Mouse (Mus musculus): ENCODE results near the gene Tbc1d10b. TPM values are rescaled to one million over a fixed set of nuclear protein-coding genes. Genes with fewer than 3 reads are reported as not detected.
A peak's percentile ranks its signal among the peaks of the same experiment; 100 is the strongest.

Gene Tbc1d10b
- polyA plus RNA-seq, 1 experiment from 2014 or later: 15.0 TPM

- H3K36me3 ChIP-seq (ENCODE audit: insufficient read depth, low read length): no peaks in the 10 kb centered on the region
- DNase-seq (ENCODE audit: low spot score): no peak
- no peaks in the 10 kb centered on the region for H3K9me3 ChIP-seq (ENCODE audit: low read length)
- no peaks in the 10 kb centered on the region for H3K27me3 ChIP-seq (replicated peaks; ENCODE audit: insufficient read depth, low read length)
- H3K4me2 ChIP-seq (replicated peaks; ENCODE audit: low read depth, low read length): no peak overlapping the region
- H3K27ac ChIP-seq (ENCODE audit: low read length): no peak overlapping the region
- 65% methylated on average over 6 of the region's 6 CpGs for WGBS
- H3K4me1 ChIP-seq (ENCODE audit: insufficient read depth, low read depth, low read length): no peaks in the 10 kb centered on the region; the same call in 1 of the 2 replicates
- TF ChIP-seq CTCF (IDR thresholded peaks at IDR 0.05) (no peak), EP300 (IDR thresholded peaks at IDR 0.05) (no peak)
- no peak overlapping the region for H3K4me3 ChIP-seq (ENCODE audit: low read depth, low read length)
- no peak overlapping the region for H3K9ac ChIP-seq (replicated peaks; ENCODE audit: low read depth)
- ATAC-seq: no peak
Observed at GRCm38 (mm10) chr7:127220440-127220839, 12.2 kb upstream of the Tbc1d10b start.

- no peaks in the 10 kb centered on the region for H3K36me3 ChIP-seq (ENCODE audit: insufficient read depth, low read length)
- ATAC-seq (no peak), DNase-seq (ENCODE audit: low spot score) (no peak)
- no peak overlapping the region for H3K4me3 ChIP-seq (ENCODE audit: low read depth, low read length)
- H3K9ac ChIP-seq (replicated peaks; ENCODE audit: low read depth): no peak overlapping the region
- H3K9me3 ChIP-seq (ENCODE audit: low read length): no peaks in the 10 kb centered on the region
- H3K27me3 ChIP-seq (replicated peaks; ENCODE audit: insufficient read depth, low read length): no peaks in the 10 kb centered on the region
- TF ChIP-seq CTCF (IDR thresholded peaks at IDR 0.05) (no peak), EP300 (IDR thresholded peaks at IDR 0.05) (no peak)
- H3K4me2 ChIP-seq (replicated peaks; ENCODE audit: low read depth, low read length): no peak overlapping the region
- 89% methylated on average over 4 of the region's 4 CpGs for WGBS
- peaks cover 4% of the 10 kb centered on the region; the same call in 1 of the 2 replicates for H3K4me1 ChIP-seq (ENCODE audit: insufficient read depth, low read depth, low read length)
- no peak overlapping the region for H3K27ac ChIP-seq (ENCODE audit: low read length)
Observed at GRCm38 (mm10) chr7:127218670-127219069, 10.4 kb upstream of the Tbc1d10b start.

GRCm38 (mm10) chr7:127217901-127218642, 9.8 kb upstream of the Tbc1d10b start:
- Histone ChIP-seq H3K9ac (replicated peaks; ENCODE audit: low read depth) (no peak overlapping the region), H3K4me3 (ENCODE audit: low read depth, low read length) (no peak overlapping the region)

GRCm38 (mm10) chr7:127217475-127217874, 9.2 kb upstream of the Tbc1d10b start:
- TF ChIP-seq CTCF (IDR thresholded peaks at IDR 0.05) (no peak), EP300 (IDR thresholded peaks at IDR 0.05) (no peak)
- no peaks in the 10 kb centered on the region for H3K9me3 ChIP-seq (ENCODE audit: low read length)
- no peak overlapping the region for H3K4me2 ChIP-seq (replicated peaks; ENCODE audit: low read depth, low read length)
- DNase-seq (ENCODE audit: low spot score) (no peak), ATAC-seq (no peak)
- peaks cover 4% of the 10 kb centered on the region; the same call in 1 of the 2 replicates for H3K4me1 ChIP-seq (ENCODE audit: insufficient read depth, low read depth, low read length)
- no peak overlapping the region for H3K27ac ChIP-seq (ENCODE audit: low read length)
- WGBS: 83% methylated on average over 6 of the region's 6 CpGs
- no peak overlapping the region for H3K4me3 ChIP-seq (ENCODE audit: low read depth, low read length)
- no peaks in the 10 kb centered on the region for H3K36me3 ChIP-seq (ENCODE audit: insufficient read depth, low read length)
- H3K27me3 ChIP-seq (replicated peaks; ENCODE audit: insufficient read depth, low read length): no peaks in the 10 kb centered on the region
- no peak overlapping the region for H3K9ac ChIP-seq (replicated peaks; ENCODE audit: low read depth)

More at GRCm38 (mm10) chr7:127217901-127218642, 9.8 kb upstream of the Tbc1d10b start:
- ATAC-seq (no peak), DNase-seq (ENCODE audit: low spot score) (no peak)
- TF ChIP-seq CTCF (IDR thresholded peaks at IDR 0.05) (no peak), EP300 (IDR thresholded peaks at IDR 0.05) (no peak)
- WGBS: 45% methylated on average over 10 of the region's 10 CpGs
- H3K27me3 ChIP-seq (replicated peaks; ENCODE audit: insufficient read depth, low read length): no peaks in the 10 kb centered on the region
- H3K27ac ChIP-seq (ENCODE audit: low read length): no peak overlapping the region
- H3K36me3 ChIP-seq (ENCODE audit: insufficient read depth, low read length): no peaks in the 10 kb centered on the region
- peaks cover 4% of the 10 kb centered on the region; the same call in 1 of the 2 replicates for H3K4me1 ChIP-seq (ENCODE audit: insufficient read depth, low read depth, low read length)
- no peaks in the 10 kb centered on the region for H3K9me3 ChIP-seq (ENCODE audit: low read length)
- H3K4me2 ChIP-seq (replicated peaks; ENCODE audit: low read depth, low read length): no peak overlapping the region

- DNase-seq (ENCODE audit: low spot score): no peak
- H3K27ac ChIP-seq (ENCODE audit: low read length): no peak overlapping the region
- 75% methylated on average over 5 of the region's 5 CpGs for WGBS
- no peak for ATAC-seq
- no peak overlapping the region for H3K4me2 ChIP-seq (replicated peaks; ENCODE audit: low read depth, low read length)
- no peaks in the 10 kb centered on the region for H3K36me3 ChIP-seq (ENCODE audit: insufficient read depth, low read length)
- H3K9me3 ChIP-seq (ENCODE audit: low read length): no peaks in the 10 kb centered on the region
- H3K4me3 ChIP-seq (ENCODE audit: low read depth, low read length): no peak overlapping the region
- no peaks in the 10 kb centered on the region for H3K27me3 ChIP-seq (replicated peaks; ENCODE audit: insufficient read depth, low read length)
- TF ChIP-seq CTCF (IDR thresholded peaks at IDR 0.05) (no peak), EP300 (IDR thresholded peaks at IDR 0.05) (no peak)
- H3K9ac ChIP-seq (replicated peaks; ENCODE audit: low read depth): no peak overlapping the region
- H3K4me1 ChIP-seq (ENCODE audit: insufficient read depth, low read depth, low read length): peaks cover 4% of the 10 kb centered on the region; the same call in 1 of the 2 replicates
Observed at GRCm38 (mm10) chr7:127216307-127216706, 8.0 kb upstream of the Tbc1d10b start.

- ATAC-seq (peak; percentile 70), DNase-seq (ENCODE audit: low spot score) (peak; percentile 85)
- Histone ChIP-seq H3K4me2 (replicated peaks; ENCODE audit: low read depth, low read length) (peak overlapping the region; percentile 59), H3K9ac (replicated peaks; ENCODE audit: low read depth) (peak overlapping the region; percentile 43; the same call in 1 of the 2 replicates), H3K9me3 (ENCODE audit: low read length) (no peaks in the 10 kb centered on the region), H3K27ac (ENCODE audit: low read length) (no peak overlapping the region), H3K4me3 (ENCODE audit: low read depth, low read length) (peak overlapping the region; percentile 28), H3K4me1 (ENCODE audit: insufficient read depth, low read depth, low read length) (peaks cover 4% of the 10 kb centered on the region; the same call in 1 of the 2 replicates), H3K36me3 (ENCODE audit: insufficient read depth, low read length) (no peaks in the 10 kb centered on the region), H3K27me3 (replicated peaks; ENCODE audit: insufficient read depth, low read length) (no peaks in the 10 kb centered on the region)
- WGBS: 27% methylated on average over 33 of the region's 33 CpGs
- TF ChIP-seq EP300 (IDR thresholded peaks at IDR 0.05): no peak
- peak; percentile 93 for TF ChIP-seq CTCF (IDR thresholded peaks at IDR 0.05)
Observed at GRCm38 (mm10) chr7:127214981-127215871, 7.0 kb upstream of the Tbc1d10b start.

Data from lung, postnatal 0 days (tissue).